Mouse (Mus musculus): ENCODE results near the gene Snrnp200. TPM values are rescaled to one million over a fixed set of nuclear protein-coding genes. Genes with fewer than 3 reads are reported as not detected.

Snrnp200 gene
- 157 to 172 TPM (median 169 TPM) in 4 replicates for total RNA-seq (2023; ENCODE audit: inconsistent age)

DNA sequence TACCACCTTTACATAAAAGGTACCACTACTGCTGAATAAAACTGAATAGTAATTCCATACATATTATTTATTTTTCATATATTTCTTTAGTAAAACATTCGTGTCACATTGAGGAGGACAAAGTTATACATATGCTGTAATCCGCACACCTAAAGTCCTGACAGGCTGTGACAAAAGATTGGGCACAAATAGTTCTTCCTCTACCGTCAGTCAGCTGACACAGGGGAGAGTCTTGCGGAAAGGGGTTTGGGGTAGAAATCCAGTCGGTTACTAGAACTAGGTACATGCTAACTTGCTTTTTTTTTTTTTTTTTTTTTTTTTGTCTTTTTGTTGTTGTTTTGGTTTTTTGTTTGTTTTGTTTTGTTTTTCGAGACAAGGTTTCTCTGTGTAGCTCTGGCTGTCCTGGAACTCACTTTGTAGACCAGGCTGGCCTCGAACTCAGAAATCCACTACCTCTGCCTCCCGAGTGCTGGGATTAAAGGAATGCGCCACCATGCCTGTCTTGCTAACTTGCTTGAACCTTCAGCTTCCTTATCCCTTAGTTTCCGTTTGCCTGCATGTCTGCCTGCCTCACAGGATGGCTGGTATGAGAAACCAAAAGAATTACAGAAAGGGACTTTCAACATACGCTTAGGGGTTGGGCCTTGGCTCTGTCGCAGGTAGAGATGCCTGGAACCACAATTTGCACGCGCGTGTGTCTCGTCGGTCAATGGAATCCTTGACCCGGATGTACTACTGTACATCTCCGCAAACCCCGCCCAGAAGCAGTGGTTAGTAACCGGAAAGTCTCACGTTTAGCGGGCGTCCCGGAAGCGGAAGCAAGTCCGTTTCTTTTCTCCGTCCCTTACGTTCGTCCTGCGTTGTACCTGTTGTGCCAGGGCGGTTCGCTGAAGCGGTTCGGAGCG lies at the start of gene Snrnp200, which contains the start of gene 1810024B03Rik:
Gene Snrnp200 (plus strand): TSS at position 840 of the 905 bp plus-strand sequence.
Gene 1810024B03Rik (minus strand): TSS at position 734 of the 905 bp plus-strand sequence.

DNA sequence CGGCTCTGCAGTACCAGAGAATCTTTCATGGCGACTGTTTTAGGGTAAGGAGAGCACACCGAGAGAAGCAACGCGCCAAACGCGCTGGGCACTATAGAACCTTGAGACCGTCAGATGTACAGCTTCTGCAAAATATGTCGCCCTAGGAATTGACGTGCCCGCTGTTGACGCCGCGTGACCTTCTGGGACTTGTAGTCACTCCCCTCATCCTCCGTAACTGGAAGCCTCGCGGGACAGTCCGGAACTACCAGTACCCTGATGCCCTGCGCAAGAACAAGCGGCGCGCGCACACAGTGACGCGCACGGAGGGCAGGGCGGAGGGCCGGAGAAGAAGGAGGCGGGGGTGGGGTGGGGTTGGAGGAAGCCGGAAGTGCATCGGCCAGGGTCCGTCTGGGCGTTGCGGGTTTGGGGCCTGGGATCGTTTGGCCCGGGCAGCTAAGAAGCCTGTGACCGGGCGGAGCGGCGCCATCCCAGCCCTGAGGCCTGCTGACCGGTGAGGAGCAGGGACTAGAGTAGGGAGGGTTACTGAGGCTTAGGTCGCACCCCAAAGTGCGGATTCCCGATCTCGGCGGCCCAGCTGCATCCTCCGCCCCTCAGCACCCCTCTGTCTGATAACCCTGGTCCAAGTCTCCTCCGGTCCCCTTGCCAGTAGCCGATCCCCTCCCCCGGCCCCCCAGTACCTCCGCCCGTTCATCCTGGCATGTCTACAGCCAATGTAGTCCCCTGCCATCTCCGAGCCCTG lies 39.6 kb downstream of the Snrnp200 start, which contains the start of the genes Ciao1 and Tmem127:
Gene Ciao1 (minus strand): TSS at position 225 of the 742 bp plus-strand sequence.
Gene Tmem127 (plus strand): TSS at position 317 of the 742 bp plus-strand sequence.

GRCm38 (mm10) chr2:127269491-127270299 lies 61.5 kb downstream of the Snrnp200 start, which contains the start of gene Stard7:
Stard7 (plus strand) TSS chr2:127270218.

Other genes starting within 250 kb of the Snrnp200 start
- gene Ap4e1, start 199.7 kb upstream of the Snrnp200 start, total RNA-seq (2023; ENCODE audit: inconsistent age) = 25.3 to 28.3 TPM (median 26.0 TPM) in 4 replicates
- gene Blvra, start 137.7 kb upstream of the Snrnp200 start, total RNA-seq (2023; ENCODE audit: inconsistent age) = 14.5 to 17.8 TPM (median 15.8 TPM) in 4 replicates
- 6.9 to 9.8 TPM (median 8.8 TPM) in 4 replicates for gene Ncaph, start 74.4 kb upstream of the Snrnp200 start, total RNA-seq (2023; ENCODE audit: inconsistent age)
- gene Itpripl1, start 64.9 kb upstream of the Snrnp200 start, total RNA-seq (2023; ENCODE audit: inconsistent age) = 12.7 to 15.1 TPM (median 14.0 TPM) in 4 replicates
- 1.4 to 2.9 TPM (median 1.8 TPM) in 4 replicates for gene 1810024B03Rik, start 106 bp upstream of the Snrnp200 start, total RNA-seq (2023; ENCODE audit: inconsistent age)
- 35.1 to 39.2 TPM (median 36.7 TPM) in 4 replicates for gene Ciao1, start 39.4 kb downstream of the Snrnp200 start, total RNA-seq (2023; ENCODE audit: inconsistent age)
- 43.4 to 48.2 TPM (median 45.3 TPM) in 4 replicates for gene Tmem127, start 39.5 kb downstream of the Snrnp200 start, total RNA-seq (2023; ENCODE audit: inconsistent age)
- gene Stard7, start 61.8 kb downstream of the Snrnp200 start, total RNA-seq (2023; ENCODE audit: inconsistent age) = 78.6 to 99.8 TPM (median 87.2 TPM) in 4 replicates
- gene Dusp2, start 127.8 kb downstream of the Snrnp200 start, total RNA-seq (2023; ENCODE audit: inconsistent age) = 590 to 708 TPM (median 654 TPM) in 4 replicates
- gene Astl, start 130.3 kb downstream of the Snrnp200 start, total RNA-seq (2023; ENCODE audit: inconsistent age) = 0.57 to 1.2 TPM (median 0.86 TPM) in 4 replicates
- not detected in 4 replicates for gene Adra2b, start 154.8 kb downstream of the Snrnp200 start, total RNA-seq (2023; ENCODE audit: inconsistent age)
- 0.33 to 0.55 TPM (median 0.33 TPM) in 3 of 4 replicates, not detected in the other for gene Gpat2, start 216.8 kb downstream of the Snrnp200 start, total RNA-seq (2023; ENCODE audit: inconsistent age)
- 9.4 to 17.1 TPM (median 15.3 TPM) in 4 replicates for gene Fahd2a, start 236.2 kb downstream of the Snrnp200 start, total RNA-seq (2023; ENCODE audit: inconsistent age)

Measured in B cell, adult (primary cell).